Mouse (Mus musculus) kidney, adult 2 months (tissue): Measurements from ENCODE around the gene Nkx2-2. TPM values are rescaled to one million over a fixed set of nuclear protein-coding genes. Genes with fewer than 3 reads are reported as not detected.
"Not testable (repeated sequence)": the region's sequence is repeated elsewhere in the genome, so short reads cannot be mapped to it uniquely, and the experiment has no call there.

Source experiments
- DNase-seq: peaks from one replicate; pipeline ENCODE4 v3.0.0; 2021
- H3K27ac ChIP-seq: fragments of 200-500 bp; 2 replicates; pipeline ENCODE4 v1.5.1; 2012; ENCODE audit warnings: low read depth, low read length, control low read depth, inconsistent platforms; ENCODE audit not compliant: insufficient read depth
- H3K27me3 ChIP-seq: fragments of 200-500 bp; replicated peaks from 2 replicates; pipeline ENCODE4 v1.6.1; 2012; ENCODE audit warnings: mild to moderate bottlenecking, moderate library complexity, low read length, inconsistent platforms; ENCODE audit not compliant: control insufficient read depth, insufficient read depth
- H3K36me3 ChIP-seq: fragments of 200-500 bp; 2 replicates; pipeline ENCODE4 v1.6.1; 2012; ENCODE audit warnings: mild to moderate bottlenecking, moderate library complexity, low read length, inconsistent platforms; ENCODE audit not compliant: control insufficient read depth, insufficient read depth
- H3K4me1 ChIP-seq: fragments of 200-500 bp; 2 replicates; pipeline ENCODE4 v1.6.1; 2011; ENCODE audit warnings: low read length; ENCODE audit not compliant: control insufficient read depth, insufficient read depth
- H3K4me3 ChIP-seq: fragments of 200-500 bp; 2 replicates; pipeline ENCODE4 v1.5.1; 2011; ENCODE audit warnings: mild to moderate bottlenecking, low read depth, low read length, control low read depth; ENCODE audit not compliant: insufficient read depth
- CTCF ChIP-seq: fragments of 200-500 bp; conservative IDR thresholded peaks from 2 replicates; pipeline ENCODE4 v1.5.1; 2011; ENCODE audit warnings: low read depth, mild to moderate bottlenecking, control low read depth, low read length, moderate library complexity, mixed read lengths; ENCODE audit not compliant: insufficient read depth, insufficient read length
- POLR2A ChIP-seq: fragments of 200-500 bp; IDR thresholded peaks from one replicate; pipeline ENCODE4 v1.6.1; 2011; ENCODE audit warnings: low read depth, low read length, control low read depth
- WGBS: fragments of 180-500 bp; shearing (Covaris S2); methylation state at CpG from one replicate; pipeline ENCODE4 v1.1.7; 2018; 5-methylcytosine and 5-hydroxymethylcytosine counted together
- polyA plus RNA-seq: library from polyadenylated mRNA; depleted of rRNA; stranded (reverse); fragments of >200 nt; gene quantifications from 2 replicates; pipeline ENCODE4 v1.2.3, GENCODE M21; 2012

The Nkx2-2 gene
- polyA plus RNA-seq, 1 experiment = not detected

GRCm38 (mm10) chr2:147180649-147181303 is 13.3 kb downstream of the Nkx2-2 start:
- 24% methylated on average over 32 of the region's 32 CpGs for WGBS
- Histone ChIP-seq H3K4me3 (no peak overlapping the region), H3K36me3 (no peaks in the 10 kb centered on the region), H3K27me3 (peaks cover 7% of the 10 kb centered on the region; the same call in 1 of the 2 replicates), H3K27ac (no peak overlapping the region), H3K4me1 (no peaks in the 10 kb centered on the region)
- TF ChIP-seq CTCF (no peak), POLR2A (no peak)
- DNase-seq = no peak

DNA sequence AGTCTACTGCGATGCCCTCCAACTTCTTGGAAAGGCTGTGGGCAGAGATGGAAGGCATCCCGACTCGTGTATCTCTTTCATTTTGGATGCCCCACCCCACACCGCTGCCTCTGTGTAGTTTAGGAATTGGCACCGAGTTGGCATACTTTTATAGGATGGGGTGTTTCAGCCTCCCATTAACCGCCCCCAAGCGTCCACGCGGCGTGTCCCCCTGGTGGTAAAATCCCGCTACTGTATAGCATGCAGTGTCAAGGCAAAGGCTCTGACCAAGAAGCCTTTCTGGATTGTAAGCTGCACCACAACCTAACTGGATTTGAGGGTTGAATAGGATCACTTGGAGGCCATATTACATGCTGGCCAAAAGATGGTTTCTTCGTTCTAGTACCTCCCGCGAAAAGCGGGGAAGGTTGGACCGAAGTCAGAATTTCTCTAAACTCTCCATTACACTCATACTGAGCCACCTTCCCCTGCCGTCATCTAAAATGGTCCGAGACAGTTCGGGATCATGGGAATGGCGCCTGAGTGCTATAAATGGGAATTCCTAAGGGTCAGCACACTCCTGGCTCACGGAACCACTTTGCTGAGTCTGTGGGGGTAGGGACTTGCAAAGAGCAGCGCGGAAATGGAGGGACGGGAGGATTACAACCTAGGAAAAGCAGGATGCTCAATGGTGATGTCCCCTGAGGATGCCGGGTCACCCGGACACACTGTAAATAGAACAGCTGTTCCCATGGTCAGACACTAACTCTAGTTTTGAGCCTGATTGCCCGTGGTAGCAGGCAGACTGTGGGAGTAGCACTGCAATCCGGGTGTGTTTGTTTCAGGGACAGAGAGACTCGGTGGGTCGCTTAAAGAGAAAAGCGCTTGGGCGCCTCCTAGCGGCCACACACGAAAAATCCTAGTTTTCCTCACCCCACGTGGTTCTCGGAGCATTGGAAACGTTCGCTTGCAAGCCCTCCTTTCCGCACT is 15.7 kb downstream of the Nkx2-2 start:
- WGBS = 1% methylated on average over 39 of the region's 39 CpGs
- peak; percentile 38 for DNase-seq

DNA sequence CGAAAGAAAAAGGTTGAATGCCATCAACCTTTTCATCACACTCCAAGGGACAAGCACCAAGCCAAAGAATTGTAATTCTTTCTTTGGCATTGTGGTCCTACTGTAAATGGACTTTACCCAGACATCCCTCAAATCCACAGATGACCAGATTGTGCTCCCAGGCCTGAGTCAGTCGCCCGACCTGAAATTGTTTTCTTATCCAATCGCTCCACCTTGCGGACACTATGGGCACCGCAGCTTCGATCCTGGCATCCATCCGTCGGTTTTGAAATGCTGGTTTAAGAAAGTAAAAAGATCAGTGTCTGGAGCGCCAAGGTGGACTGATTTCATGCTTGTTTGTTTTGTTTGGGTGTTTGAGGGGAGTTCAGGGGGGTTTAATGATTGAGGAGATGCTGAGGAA is 16.4 kb downstream of the Nkx2-2 start:
- no peaks in the 10 kb centered on the region for H3K4me1 ChIP-seq
- H3K4me3 ChIP-seq = no peak overlapping the region
- TF ChIP-seq CTCF (peak; percentile 92), POLR2A (no peak)
- 0 out of 2 replicates have a peak, but pooled peaks cover 2% of the 10 kb centered on the region for H3K27me3 ChIP-seq
- H3K27ac ChIP-seq = no peak overlapping the region
- peak; percentile 86 for DNase-seq
- no peaks in the 10 kb centered on the region for H3K36me3 ChIP-seq
- WGBS = 9% methylated on average over 10 of the region's 10 CpGs

More for the DNA sequence above, 15.7 kb downstream of the Nkx2-2 start:
- TF ChIP-seq CTCF = peak; percentile 57
- TF ChIP-seq POLR2A = no peak
- no peaks in the 10 kb centered on the region for H3K36me3 ChIP-seq
- H3K4me1 ChIP-seq = no peaks in the 10 kb centered on the region
- no peak overlapping the region for H3K4me3 ChIP-seq
- no peak overlapping the region for H3K27ac ChIP-seq
- 0 out of 2 replicates have a peak, but pooled peaks cover 2% of the 10 kb centered on the region for H3K27me3 ChIP-seq

DNA sequence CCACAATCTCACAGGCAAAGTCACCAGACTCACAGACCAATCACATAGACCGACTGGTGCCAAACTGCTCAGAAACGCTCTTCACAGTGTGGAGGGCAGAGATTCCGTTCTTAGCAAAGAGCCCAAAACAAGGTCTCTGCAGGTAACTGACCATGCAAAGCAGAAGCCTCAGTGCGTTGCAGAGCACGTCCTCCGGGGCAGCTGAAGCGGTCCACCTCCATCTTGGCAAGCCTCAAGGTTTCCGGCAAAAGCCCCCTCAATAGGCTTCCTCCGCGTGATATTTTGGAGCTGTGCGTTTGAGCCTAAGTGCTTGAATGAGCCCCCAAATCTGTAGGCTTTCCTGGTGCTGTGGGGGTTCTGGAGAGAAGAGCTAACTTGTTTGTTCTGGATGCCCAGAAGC is 18.7 kb downstream of the Nkx2-2 start:
- Histone ChIP-seq H3K36me3 (no peaks in the 10 kb centered on the region), H3K4me1 (no peaks in the 10 kb centered on the region), H3K4me3 (no peak overlapping the region), H3K27me3 (no peaks in the 10 kb centered on the region), H3K27ac (no peak overlapping the region)
- 80% methylated on average over 11 of the region's 11 CpGs for WGBS
- no peak for TF ChIP-seq POLR2A
- TF ChIP-seq CTCF = no peak
- no peak for DNase-seq

GRCm38 (mm10) chr2:147173751-147174150 is 20.3 kb downstream of the Nkx2-2 start:
- DNase-seq = no peak
- TF ChIP-seq POLR2A (no peak), CTCF (no peak)
- Histone ChIP-seq H3K27ac (no peak overlapping the region), H3K4me3 (no peak overlapping the region), H3K27me3 (no peaks in the 10 kb centered on the region), H3K36me3 (no peaks in the 10 kb centered on the region), H3K4me1 (no peaks in the 10 kb centered on the region)

GRCm38 (mm10) chr2:147170538-147170937 is 23.5 kb downstream of the Nkx2-2 start:
- not testable (repeated sequence) for H3K27me3 ChIP-seq, H3K36me3 ChIP-seq, H3K27ac ChIP-seq, H3K4me3 ChIP-seq, H3K4me1 ChIP-seq, DNase-seq
- 75% methylated on average over 9 of the region's 9 CpGs for WGBS

DNA sequence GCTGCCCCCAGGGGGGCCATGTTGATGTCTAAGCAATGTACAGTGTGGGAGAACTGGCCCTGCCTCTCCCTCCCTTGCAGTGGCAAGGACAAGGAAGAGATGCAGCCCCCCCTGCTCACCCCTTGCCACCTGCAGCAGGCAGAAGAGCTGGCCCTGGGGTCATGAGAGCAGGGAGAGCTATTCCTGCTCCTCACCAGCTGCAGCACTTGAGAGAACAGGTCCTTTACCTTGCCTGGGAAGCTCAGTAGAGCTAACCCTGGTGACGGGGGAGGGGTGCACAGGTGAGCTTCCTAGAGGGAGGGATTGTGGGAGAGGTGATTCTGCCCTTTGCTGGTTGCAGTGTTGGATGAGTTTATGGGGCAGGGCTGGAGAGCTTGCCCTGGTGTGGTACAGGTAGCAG is 28.2 kb downstream of the Nkx2-2 start:
- H3K27ac ChIP-seq = no peak overlapping the region
- DNase-seq = no peak
- no peaks in the 10 kb centered on the region for H3K4me1 ChIP-seq
- H3K36me3 ChIP-seq = no peaks in the 10 kb centered on the region
- no peaks in the 10 kb centered on the region; the same call in 1 of the 2 replicates for H3K27me3 ChIP-seq
- TF ChIP-seq POLR2A (no peak), CTCF (no peak)
- WGBS = 96% methylated on average over 1 of the region's 1 CpGs
- H3K4me3 ChIP-seq = no peak overlapping the region
